Mouse (Mus musculus) thymus, postnatal 0 days (tissue): Measurements from ENCODE around the gene Rnf227. TPM values are rescaled to one million over a fixed set of nuclear protein-coding genes. Genes with fewer than 3 reads are reported as not detected.

Experiments used
- DNase-seq: peaks from one replicate; pipeline ENCODE4 v3.0.0-alpha.2; 2015; ENCODE audit warnings: low spot score
- polyA plus RNA-seq: library from polyadenylated mRNA; unstranded; fragments of >200 nt; fragmentation: Nextera tagmentation; extraction: Ambion mirVana; gene quantifications from 2 replicates; pipeline ENCODE4 v1.2.1, GENCODE M21; 2015

The Rnf227 gene
- polyA plus RNA-seq, 1 experiment from 2014 or later = 6.8 TPM

GRCm38 (mm10) chr11:69370817-69371215 is 30.6 kb downstream of the Rnf227 start:
- no peak for DNase-seq

GRCm38 (mm10) chr11:69371601-69372000 is 31.3 kb downstream of the Rnf227 start:
- DNase-seq = no peak

GRCm38 (mm10) chr11:69372056-69372779 is 32.0 kb downstream of the Rnf227 start:
- DNase-seq = no peak

- DNase-seq = no peak
Measured at GRCm38 (mm10) chr11:69372780-69373170, 32.5 kb downstream of the Rnf227 start.

GRCm38 (mm10) chr11:69373223-69373965 is 33.1 kb downstream of the Rnf227 start:
- DNase-seq = no peak

GRCm38 (mm10) chr11:69375646-69376045 is 35.4 kb downstream of the Rnf227 start:
- no peak for DNase-seq

GRCm38 (mm10) chr11:69377766-69378165 is 37.5 kb downstream of the Rnf227 start:
- no peak for DNase-seq

- no peak for DNase-seq
Measured at GRCm38 (mm10) chr11:69379600-69379999, 39.3 kb downstream of the Rnf227 start.

GRCm38 (mm10) chr11:69381356-69381755 is 41.1 kb downstream of the Rnf227 start:
- no peak for DNase-seq

GRCm38 (mm10) chr11:69382478-69383105 is 42.3 kb downstream of the Rnf227 start:
- DNase-seq = no peak

- no peak for DNase-seq
Measured at GRCm38 (mm10) chr11:69384979-69385378, 44.7 kb downstream of the Rnf227 start.

- DNase-seq = no peak
Measured at GRCm38 (mm10) chr11:69386758-69387157, 46.5 kb downstream of the Rnf227 start.

- no peak for DNase-seq
Measured at GRCm38 (mm10) chr11:69388680-69389079, 48.4 kb downstream of the Rnf227 start.

GRCm38 (mm10) chr11:69389531-69390399 is 49.5 kb downstream of the Rnf227 start:
- no peak for DNase-seq

- peak; percentile 77 for DNase-seq
Measured at GRCm38 (mm10) chr11:69390400-69391034, 50.3 kb downstream of the Rnf227 start.

Other genes with a start within 250 kb of the Rnf227 start
- 3.5 and 4.7 TPM in 2 replicates for gene Per1, start 245.2 kb upstream of the Rnf227 start, polyA plus RNA-seq
- 0.39 and 0.71 TPM in 2 replicates for gene Hes7, start 220.1 kb upstream of the Rnf227 start, polyA plus RNA-seq
- 0.49 and 0.64 TPM in 2 replicates for gene 9130213A22Rik, start 217.9 kb upstream of the Rnf227 start, polyA plus RNA-seq
- gene Aloxe3, start 214.6 kb upstream of the Rnf227 start, polyA plus RNA-seq = 0.62 and 0.73 TPM in 2 replicates
- 0.44 and 0.49 TPM in 2 replicates for gene Alox12b, start 183.5 kb upstream of the Rnf227 start, polyA plus RNA-seq
- gene Alox8, start 142.6 kb upstream of the Rnf227 start, polyA plus RNA-seq = 0.14 and 0.17 TPM in 2 replicates
- gene Gucy2e, start 103.4 kb upstream of the Rnf227 start, polyA plus RNA-seq = not detected in 2 replicates
- gene Cntrob, start 16.7 kb upstream of the Rnf227 start, polyA plus RNA-seq = 22.4 and 22.8 TPM in 2 replicates
- 132 and 138 TPM in 2 replicates for gene Trappc1, start 16.5 kb upstream of the Rnf227 start, polyA plus RNA-seq
- 0.18 and 0.24 TPM in 2 replicates for gene Kcnab3, start 14.2 kb upstream of the Rnf227 start, polyA plus RNA-seq
- 10.7 and 13.2 TPM in 2 replicates for gene Chd3, start 28.9 kb downstream of the Rnf227 start, polyA plus RNA-seq
- 194 and 211 TPM in 2 replicates for gene Naa38, start 55.0 kb downstream of the Rnf227 start, polyA plus RNA-seq
- 25.9 and 28.3 TPM in 2 replicates for gene Cyb5d1, start 55.2 kb downstream of the Rnf227 start, polyA plus RNA-seq
- gene Tmem88, start 57.8 kb downstream of the Rnf227 start, polyA plus RNA-seq = 10.4 and 12.9 TPM in 2 replicates
- 31.5 and 45.6 TPM in 2 replicates for gene Kdm6b, start 73.2 kb downstream of the Rnf227 start, polyA plus RNA-seq
- 0.12 and 0.20 TPM in 2 replicates for gene Dnah2, start 208.6 kb downstream of the Rnf227 start, polyA plus RNA-seq
- gene Efnb3, start 219.7 kb downstream of the Rnf227 start, polyA plus RNA-seq = 0.61 and 0.77 TPM in 2 replicates
- gene Wrap53, start 239.8 kb downstream of the Rnf227 start, polyA plus RNA-seq = 27.0 and 30.6 TPM in 2 replicates
- gene Trp53, start 239.9 kb downstream of the Rnf227 start, polyA plus RNA-seq = 138 and 165 TPM in 2 replicates